Mouse (Mus musculus): ENCODE results near the gene Ppfia1. TPM values are rescaled to one million over a fixed set of nuclear protein-coding genes. Genes with fewer than 3 reads are reported as not detected.

The Ppfia1 gene
- polyA plus RNA-seq, 1 experiment from 2014 or later = 43.2 TPM

GRCm38 (mm10) chr7:144438811-144439210 lies 114.7 kb downstream of the Ppfia1 start:
- Histone ChIP-seq H3K9me3 (ENCODE audit: control insufficient read depth, low read length) (no peaks in the 10 kb centered on the region), H3K27ac (ENCODE audit: low read depth, low read length) (no peak overlapping the region), H3K27me3 (ENCODE audit: control insufficient read depth, insufficient read depth, low read length) (no peaks in the 10 kb centered on the region), H3K9ac (ENCODE audit: low read length) (no peak overlapping the region), H3K4me3 (ENCODE audit: low read depth, low read length) (no peak overlapping the region), H3K4me2 (no peak overlapping the region), H3K36me3 (ENCODE audit: control insufficient read depth, insufficient read depth, low read length) (peaks cover 37% of the 10 kb centered on the region), H3K4me1 (ENCODE audit: control insufficient read depth, insufficient read depth, low read length) (no peaks in the 10 kb centered on the region)
- WGBS = 96% methylated on average over 7 of the region's 7 CpGs
- DNase-seq (ENCODE audit: low spot score, missing footprints) = no peak
- ATAC-seq (ENCODE audit: low FRiP score) = no peak

GRCm38 (mm10) chr7:144432920-144433319 lies 120.6 kb downstream of the Ppfia1 start:
- no peaks in the 10 kb centered on the region for H3K4me1 ChIP-seq (ENCODE audit: control insufficient read depth, insufficient read depth, low read length)
- 93% methylated on average over 2 of the region's 2 CpGs for WGBS
- ATAC-seq (ENCODE audit: low FRiP score) = no peak
- DNase-seq (ENCODE audit: low spot score, missing footprints) = no peak
- H3K4me2 ChIP-seq = no peak overlapping the region
- no peak overlapping the region for H3K27ac ChIP-seq (ENCODE audit: low read depth, low read length)
- H3K36me3 ChIP-seq (ENCODE audit: control insufficient read depth, insufficient read depth, low read length) = peaks cover 10% of the 10 kb centered on the region; the same call in 1 of the 2 replicates
- H3K4me3 ChIP-seq (ENCODE audit: low read depth, low read length) = no peak overlapping the region
- H3K27me3 ChIP-seq (ENCODE audit: control insufficient read depth, insufficient read depth, low read length) = no peaks in the 10 kb centered on the region
- H3K9me3 ChIP-seq (ENCODE audit: control insufficient read depth, low read length) = no peaks in the 10 kb centered on the region
- H3K9ac ChIP-seq (ENCODE audit: low read length) = no peak overlapping the region

- H3K4me2 ChIP-seq = no peak overlapping the region
Measured at GRCm38 (mm10) chr7:144427460-144427859, 126.1 kb downstream of the Ppfia1 start.

More at GRCm38 (mm10) chr7:144427460-144427859, 126.1 kb downstream of the Ppfia1 start:
- no peak for ATAC-seq (ENCODE audit: low FRiP score)
- no peaks in the 10 kb centered on the region for H3K27me3 ChIP-seq (ENCODE audit: control insufficient read depth, insufficient read depth, low read length)
- no peak overlapping the region for H3K4me3 ChIP-seq (ENCODE audit: low read depth, low read length)
- H3K4me1 ChIP-seq (ENCODE audit: control insufficient read depth, insufficient read depth, low read length) = no peaks in the 10 kb centered on the region
- WGBS = 79% methylated on average over 3 of the region's 3 CpGs
- no peak overlapping the region for H3K27ac ChIP-seq (ENCODE audit: low read depth, low read length)
- no peaks in the 10 kb centered on the region for H3K36me3 ChIP-seq (ENCODE audit: control insufficient read depth, insufficient read depth, low read length)
- DNase-seq (ENCODE audit: low spot score, missing footprints) = no peak
- H3K9me3 ChIP-seq (ENCODE audit: control insufficient read depth, low read length) = no peaks in the 10 kb centered on the region
- H3K9ac ChIP-seq (ENCODE audit: low read length) = no peak overlapping the region

Other genes with a start within 250 kb of the Ppfia1 start
- 193 and 196 TPM in 2 replicates for gene Cttn, start 82.7 kb downstream of the Ppfia1 start, polyA plus RNA-seq (2014; fragmentation: Nextera tagmentation; extraction: Ambion mirVana)
- 8.5 and 8.9 TPM in 2 replicates for gene Fadd, start 28.7 kb upstream of the Ppfia1 start, polyA plus RNA-seq (2014; fragmentation: Nextera tagmentation; extraction: Ambion mirVana)
- 22.8 and 26.0 TPM in 2 replicates for gene Ano1, start 198.2 kb upstream of the Ppfia1 start, polyA plus RNA-seq (2014; fragmentation: Nextera tagmentation; extraction: Ambion mirVana)